Mouse (Mus musculus) testis, adult 2 months (tissue): ENCODE measurements around the gene G6pd2.

Experiments
- CTCF ChIP-seq: fragments of 200-500 bp; IDR thresholded peaks from 2 replicates; pipeline ENCODE4 v1.5.1; 2012; ENCODE audit warnings: low read depth, mild to moderate bottlenecking, inconsistent platforms, low read length, moderate library complexity; ENCODE audit not compliant: control insufficient read depth, insufficient read depth, insufficient replicate concordance
- POLR2A ChIP-seq: fragments of 200-500 bp; IDR thresholded peaks from 2 replicates; pipeline ENCODE4 v1.6.1; 2012; ENCODE audit warnings: low read depth, mild to moderate bottlenecking, inconsistent platforms, low read length, moderate library complexity; ENCODE audit not compliant: control insufficient read depth

DNA sequence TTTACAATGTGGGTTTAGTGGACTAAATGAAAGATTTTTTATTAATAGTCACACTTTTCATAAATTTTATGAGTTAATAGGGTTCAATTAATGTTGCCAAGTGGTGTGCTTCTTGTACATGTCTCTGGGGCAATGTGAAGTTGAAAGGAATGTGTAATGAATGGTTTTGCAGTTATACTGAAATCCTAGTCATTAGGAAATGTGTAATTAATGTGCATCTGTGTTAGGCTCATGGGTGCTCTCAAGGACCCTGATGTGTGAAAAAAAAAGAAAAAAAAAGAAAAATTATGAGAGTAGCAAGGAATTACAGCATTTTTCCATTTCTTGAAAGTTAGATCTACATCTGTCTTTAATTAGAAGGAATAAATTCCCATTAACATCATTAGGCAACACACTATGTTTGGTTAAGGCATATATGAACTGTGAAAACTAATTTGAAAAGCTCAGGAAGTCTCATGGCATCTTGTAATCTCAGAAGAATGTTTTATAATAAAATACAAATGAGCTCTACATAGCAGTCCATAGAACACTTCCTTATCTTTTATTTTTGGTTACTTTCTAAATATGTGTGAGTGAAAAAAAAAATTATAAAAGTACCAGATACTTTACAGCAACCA lies 24.4 kb downstream of the G6pd2 start:
- TF ChIP-seq POLR2A (no peak), CTCF (no peak)
